Mouse (Mus musculus) T-helper 17 cell (primary cell): ENCODE measurements around the gene Gcfc2.

Experiments
- in situ Hi-C, 2 experiments: fragments of 300-600 bp; cut with MboI, MseI; formaldehyde crosslinking; loops; 1 replicate in 1 of 2; 2 replicates in 1 of 2; pipeline ENCODE4 v1.15.1; 2025; ENCODE audit warnings: high pct_unique_total_duplicates in 2 of 2

Gene Gcfc2

DNA sequence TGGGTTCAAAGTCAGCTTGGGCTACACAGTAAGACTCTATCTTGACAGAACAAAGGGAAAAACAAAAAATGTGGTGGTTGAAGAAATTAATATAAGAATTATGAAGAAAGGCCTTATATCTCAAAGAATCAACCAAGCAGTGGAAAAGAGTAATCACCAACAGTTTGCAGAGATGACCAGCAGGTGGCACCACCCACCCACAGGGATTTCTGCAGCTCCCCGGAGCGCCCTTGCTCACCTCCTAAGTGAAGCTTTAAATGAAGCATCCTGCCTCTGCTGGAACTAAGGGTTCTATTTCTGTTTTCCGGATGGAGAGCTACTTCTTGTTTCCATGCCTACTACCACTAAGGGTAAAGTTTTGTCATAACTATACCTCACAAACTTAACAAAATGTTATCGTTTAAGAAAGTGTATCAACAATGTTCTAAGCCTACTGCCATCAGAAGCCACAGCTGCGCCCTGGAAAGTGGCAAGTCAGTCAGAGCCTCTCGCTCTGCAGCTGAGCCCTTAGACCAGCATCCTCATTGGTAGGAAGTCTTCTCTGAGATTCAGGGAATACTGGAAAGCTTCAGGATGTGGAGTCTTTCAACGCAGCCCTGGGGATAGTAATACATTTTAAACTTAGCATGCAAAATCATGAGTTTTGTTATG lies 52.6 kb downstream of the Gcfc2 start:
- in situ Hi-C loops: loop anchor here in 1 of 2 experiments (5.0 kb wide), 1 partner anchor 731 kb away; the partner anchor contains the start of gene Pole4

DNA sequence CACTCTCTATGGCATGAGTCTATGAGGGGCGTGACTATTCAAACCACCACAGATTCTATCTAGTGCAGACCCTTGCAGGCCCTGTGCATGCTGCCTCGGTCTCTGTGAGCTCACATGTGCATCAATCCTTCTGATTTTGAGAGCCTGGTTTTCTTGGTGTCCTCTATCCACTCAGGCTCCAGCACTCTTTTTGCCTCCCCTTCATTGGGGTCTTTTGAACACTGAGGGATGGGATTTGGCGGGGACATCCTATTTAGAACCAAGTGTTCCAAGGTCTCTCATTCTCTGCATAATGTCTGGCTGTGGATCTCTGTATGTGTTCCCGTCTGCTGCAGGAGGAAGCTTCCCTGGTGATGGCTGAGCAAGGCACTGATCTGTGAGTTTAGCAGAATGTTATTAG lies 55.8 kb downstream of the Gcfc2 start:
- in situ Hi-C loops: loop anchor here in 1 of 2 experiments (5.0 kb wide), 1 partner anchor 728 kb away; the partner anchor contains the start of gene Pole4

DNA sequence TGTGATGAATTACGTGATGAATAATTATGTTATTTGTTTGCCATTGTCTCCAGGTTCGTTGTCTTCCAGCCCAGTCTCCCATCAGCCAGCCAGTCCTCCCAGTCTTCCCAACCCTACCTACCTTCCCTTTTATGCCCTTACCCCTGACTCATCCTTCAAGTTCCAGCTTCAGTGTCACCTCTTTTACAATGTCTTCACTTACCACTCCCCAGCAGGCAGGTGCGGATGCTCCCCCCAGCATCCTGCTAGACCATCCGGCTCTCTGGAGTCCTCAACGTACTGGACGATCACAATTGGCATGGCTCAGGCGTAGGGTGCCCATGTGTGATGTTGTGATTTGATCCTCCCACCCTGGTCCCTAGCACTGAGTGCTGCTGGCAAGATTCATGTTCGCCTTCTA lies 62.7 kb downstream of the Gcfc2 start:
- in situ Hi-C loops: loop anchor here (5.0 kb wide), 2 partner anchors 621 to 726 kb away; no protein-coding TSS in a partner anchor

DNA sequence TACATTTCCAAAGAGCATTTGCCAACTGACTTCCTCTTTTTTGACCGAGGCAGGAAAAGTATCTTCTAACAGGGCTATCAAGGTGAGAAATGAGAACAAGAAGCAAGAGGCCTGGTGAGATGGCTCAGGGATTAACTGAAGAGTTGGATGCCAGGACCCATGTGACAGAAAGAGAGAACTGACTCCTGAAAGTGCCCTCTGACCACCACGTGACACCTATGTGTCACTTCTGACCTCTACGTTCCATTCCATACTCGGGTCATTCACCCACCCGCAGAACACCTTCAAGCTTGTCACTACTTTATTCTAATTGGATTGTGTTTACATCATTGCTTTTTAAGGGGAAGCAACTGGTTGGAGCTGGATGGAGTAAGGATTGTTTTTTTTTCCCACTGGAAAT lies 63.1 kb downstream of the Gcfc2 start:
- in situ Hi-C loops: loop anchor here (5.0 kb wide), 2 partner anchors 621 to 726 kb away; no protein-coding TSS in a partner anchor

DNA sequence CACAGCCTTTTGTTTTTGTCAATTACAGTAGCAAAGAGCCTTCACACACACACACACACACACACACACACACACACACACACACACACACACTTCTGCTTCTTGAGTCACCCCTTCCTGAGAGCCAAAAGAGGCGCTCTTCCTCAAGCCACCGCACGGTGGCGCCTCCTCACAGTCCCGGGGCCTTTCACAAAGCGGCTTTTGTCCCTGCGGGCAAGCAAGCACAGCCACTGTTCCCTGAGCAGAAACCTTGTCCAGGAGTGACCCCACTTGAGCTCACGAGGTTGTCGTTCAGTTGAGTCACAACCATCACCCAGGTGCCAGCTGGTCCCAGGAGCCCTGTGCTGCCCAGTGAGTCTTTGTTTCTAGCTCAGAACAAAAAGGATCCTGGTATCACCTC lies 63.5 kb downstream of the Gcfc2 start:
- in situ Hi-C loops: loop anchor here (5.0 kb wide), 2 partner anchors 620 to 725 kb away; no protein-coding TSS in a partner anchor

DNA sequence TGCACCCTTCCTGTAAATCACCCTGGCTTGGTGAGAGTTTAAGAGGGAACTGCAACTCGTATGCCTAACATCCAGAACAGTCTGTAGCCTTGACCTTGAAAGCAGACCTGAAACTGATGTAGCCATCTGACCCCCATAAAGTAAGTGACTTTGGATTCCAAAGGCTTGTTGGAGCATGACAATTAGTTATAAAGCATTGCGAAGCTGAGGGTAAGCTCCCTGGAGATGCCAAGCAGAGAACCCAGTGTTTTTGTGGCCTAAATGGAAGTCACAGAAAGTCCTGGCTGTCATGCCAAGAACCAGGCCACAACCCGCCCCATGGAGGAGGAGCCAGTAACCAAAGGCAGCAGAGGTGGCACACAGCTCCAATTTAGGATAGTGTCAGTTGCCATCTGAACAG lies 64.1 kb downstream of the Gcfc2 start:
- in situ Hi-C loops: loop anchor here (5.0 kb wide), 2 partner anchors 620 to 725 kb away; no protein-coding TSS in a partner anchor

DNA sequence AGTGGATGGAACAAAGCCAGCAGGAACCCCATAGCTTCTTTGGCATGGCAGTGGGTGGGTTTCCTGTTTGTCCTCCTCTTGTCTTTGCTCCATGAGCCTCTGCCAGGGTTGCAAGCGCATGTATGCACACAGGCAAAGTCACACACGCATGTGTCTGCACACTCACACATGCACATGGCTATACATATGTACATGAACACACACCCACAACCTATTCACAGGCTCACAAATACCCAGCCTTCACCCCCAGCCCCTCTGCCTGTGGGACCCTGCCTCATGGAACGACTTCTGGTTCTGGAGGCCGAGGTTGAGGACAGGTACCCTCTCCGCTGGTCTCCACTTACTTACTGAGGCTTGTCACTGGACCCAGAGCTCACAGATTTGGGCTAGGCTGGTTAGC lies 64.9 kb downstream of the Gcfc2 start:
- in situ Hi-C loops: loop anchor here (5.0 kb wide), 2 partner anchors 619 to 724 kb away; no protein-coding TSS in a partner anchor

DNA sequence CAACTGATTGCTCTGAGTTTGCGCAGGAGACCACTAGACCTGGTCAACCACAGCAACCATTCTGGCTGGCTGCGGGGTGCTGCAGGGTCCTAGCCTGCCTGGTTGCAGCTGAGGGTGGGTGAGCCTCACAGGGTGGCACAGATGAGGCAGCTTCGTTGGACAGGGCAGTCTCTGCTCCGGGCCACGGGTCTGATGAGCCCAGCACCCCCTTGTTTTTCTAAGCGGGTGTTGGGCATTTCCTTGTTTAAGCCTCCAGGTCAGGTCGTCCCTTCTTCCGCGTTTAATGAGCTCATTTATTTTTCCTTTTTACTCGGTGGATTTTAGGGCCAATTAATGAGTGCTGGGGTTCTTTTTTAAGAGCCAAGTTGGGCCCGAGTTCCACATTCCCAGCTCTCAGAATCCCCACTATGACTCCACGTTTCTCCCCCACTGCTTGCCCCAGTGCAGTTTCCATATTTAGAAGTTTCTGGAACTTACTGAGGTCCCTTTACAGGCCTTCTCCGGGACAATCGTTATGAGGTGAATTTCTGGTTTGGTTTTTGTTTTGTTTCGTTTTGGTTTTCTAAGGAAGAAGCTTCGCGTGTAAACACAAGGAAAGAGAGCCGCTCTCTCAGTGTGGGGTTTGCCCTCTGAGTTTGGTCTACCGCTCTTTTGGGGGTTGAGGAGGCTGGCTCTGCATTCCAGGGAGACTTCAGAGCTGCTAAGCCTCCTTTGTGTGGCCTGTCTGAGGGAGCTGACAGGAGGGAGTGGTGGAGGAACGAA lies 66.8 kb downstream of the Gcfc2 start:
- in situ Hi-C loops: no loop called here
